Mouse (Mus musculus) A20 (cell line): ENCODE results near the gene Ispd.

Source experiments
- DNase-seq: peaks from one replicate; pipeline ENCODE4 v3.0.0-alpha.2; 2011; ENCODE audit warnings: low read depth, low spot score

Ispd gene

DNA sequence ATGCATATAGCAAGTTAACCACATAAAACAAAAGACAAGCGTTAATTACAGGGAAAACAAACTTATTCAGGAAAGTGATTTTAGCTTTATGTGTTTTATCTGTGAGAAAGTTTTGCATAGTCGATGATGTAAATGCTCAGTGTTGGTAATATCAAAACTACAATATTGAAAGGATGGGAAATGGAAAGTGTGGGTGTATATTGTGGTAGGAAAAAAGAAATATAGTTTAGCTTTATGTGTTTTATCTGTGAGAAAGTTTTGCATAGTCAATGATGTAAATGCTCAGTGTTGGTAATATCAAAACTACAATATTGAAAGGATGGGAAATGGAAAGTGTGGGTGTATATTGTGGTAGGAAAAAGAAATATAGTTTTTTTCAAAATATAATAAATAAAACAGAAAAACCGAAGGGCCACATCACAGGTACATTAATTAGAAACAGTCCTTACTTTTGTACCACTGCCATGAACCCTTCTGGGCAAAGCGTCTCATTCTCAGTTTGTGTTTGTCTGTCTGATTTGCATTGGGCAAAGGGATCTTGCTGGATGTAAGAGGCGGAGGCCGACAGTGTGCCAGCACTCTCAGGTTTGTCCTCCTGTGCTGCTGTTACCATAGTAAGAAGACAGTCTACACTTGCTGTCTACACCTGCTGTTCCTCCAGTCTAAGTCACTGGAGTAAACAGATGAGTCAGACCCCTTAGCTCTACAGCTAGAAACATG is 87.2 kb downstream of the Ispd start:
- no peak for DNase-seq

DNA sequence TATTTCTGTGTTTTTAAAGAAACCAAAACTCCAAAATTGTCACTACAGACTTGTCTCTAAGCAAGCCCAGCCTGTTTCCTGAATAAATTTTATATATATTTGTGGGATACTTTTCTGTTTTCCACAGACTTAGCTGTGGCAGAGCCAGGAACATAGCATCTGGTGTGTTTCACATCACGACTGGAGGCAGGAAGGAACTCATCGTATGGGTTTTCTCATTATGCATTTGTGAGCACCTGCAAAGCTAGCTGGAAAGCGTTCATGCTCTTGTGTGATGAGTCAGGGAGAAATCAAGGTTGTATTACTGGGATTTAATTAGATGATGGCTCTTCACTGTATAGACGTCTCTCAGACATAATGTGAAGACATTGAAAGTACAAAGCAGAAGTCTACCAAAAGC is 90.2 kb downstream of the Ispd start:
- no peak for DNase-seq

DNA sequence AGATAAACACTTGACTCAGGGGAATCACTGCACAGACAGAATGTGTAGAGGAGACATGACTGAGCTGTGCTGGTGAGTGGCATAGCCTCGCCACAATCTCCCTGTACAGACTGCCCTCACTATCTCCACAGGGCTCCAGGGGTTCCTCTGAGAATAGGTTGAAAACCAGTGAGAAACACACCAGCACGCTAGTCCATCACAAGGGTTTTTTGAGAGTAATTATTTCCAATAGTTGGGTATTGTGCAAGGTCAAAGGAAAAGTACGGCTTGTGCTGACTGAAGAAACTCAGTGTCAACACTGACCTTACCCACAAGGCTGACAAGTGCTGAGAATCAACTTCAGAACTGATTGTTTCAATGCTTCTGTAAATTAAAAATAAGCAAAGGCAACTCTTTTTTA is 92.9 kb downstream of the Ispd start:
- no peak for DNase-seq

DNA sequence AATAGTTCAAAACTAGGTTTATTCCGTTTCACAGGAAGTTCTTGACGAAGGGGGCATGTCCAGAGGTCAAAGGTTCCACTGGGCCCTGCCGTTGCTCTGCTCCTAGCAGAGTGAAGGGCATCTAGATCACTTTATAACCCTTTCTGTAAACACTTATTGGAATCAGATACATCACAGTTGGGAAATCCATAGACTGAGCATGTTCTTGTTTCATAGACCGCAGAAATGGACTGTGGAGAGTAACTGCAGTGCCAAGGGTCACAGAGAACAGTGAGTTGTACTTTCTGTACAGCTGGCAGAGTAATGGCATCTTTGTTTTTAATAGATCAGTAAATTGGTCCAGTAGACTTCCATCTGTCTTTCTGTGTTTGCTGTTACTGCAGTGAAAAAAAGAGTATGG is 94.0 kb downstream of the Ispd start:
- DNase-seq: no peak

DNA sequence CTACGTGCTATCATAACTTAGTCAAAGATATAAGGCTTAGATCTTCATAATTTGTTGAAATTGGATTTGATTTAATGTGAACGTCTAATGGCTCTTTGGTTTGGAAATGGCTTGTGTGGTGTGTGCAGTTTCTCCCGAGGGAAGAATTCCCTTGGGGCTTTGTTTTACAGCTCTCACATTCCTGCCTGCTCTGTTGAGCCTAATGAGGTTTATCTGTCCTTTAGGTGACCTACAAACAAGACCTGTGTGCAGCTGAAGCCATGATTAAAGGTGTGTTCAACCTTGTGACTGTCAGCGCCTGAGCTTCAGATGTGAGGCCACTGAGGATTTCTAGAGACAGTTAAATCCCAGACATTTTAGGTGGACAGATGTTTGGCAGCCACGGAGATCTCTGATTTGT is 95.2 kb downstream of the Ispd start:
- DNase-seq: no peak

DNA sequence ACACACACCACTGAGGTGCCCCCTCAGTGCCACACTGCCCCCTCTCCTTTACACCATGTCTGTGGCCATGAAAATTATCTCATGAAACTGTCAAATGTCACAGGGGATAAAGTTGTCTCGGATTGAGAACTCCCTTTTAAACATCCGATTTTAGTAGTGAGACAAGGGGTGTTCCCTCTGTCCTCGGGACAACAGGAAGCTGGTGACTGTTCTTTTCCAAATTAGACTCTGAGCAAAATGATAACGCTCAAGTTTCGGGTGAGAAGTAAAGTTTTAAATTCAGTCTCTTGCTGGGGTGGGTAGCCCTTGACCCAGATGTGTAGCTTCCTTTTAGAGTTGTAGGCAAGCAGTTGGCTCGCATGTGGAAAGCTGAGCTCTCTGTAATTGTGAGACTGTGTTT is 96.3 kb downstream of the Ispd start:
- no peak for DNase-seq

DNA sequence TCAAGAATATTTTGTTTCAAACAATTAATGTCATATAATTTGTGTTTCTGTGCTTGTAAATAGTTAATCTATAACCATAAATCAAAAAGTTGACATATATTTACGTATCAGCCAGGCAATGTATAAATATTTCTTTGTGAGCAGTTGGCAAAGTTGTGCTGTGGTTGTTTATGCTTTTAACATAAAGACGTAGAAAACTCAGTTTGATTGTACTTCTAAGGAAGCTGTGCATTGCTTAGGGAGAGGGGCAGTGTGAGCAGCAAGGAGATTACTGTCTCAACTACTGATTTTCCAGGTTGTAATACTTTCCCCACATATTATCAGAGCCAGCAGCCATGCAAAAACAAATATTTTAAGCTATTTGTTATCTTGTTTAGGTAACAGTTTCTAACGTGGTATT is 96.7 kb downstream of the Ispd start:
- DNase-seq: no peak

DNA sequence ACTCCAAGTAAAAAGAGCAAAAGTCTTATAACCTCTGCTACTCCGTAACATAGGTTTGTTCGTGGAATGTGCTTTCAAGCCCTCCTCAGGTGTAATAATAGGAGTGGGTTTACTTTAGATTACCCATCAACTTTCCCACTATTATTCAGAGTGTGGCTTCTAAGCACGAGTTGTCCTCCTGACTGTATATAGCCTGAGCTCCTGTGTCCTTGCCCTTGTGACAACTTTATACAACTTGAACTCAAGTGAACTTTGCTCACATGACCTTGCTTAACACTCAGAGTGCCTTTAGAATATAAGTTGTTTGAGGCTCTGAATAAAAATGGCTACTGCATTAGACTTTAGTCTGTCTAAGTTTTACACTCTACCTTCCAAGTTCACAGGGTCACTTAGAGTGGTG is 100.5 kb downstream of the Ispd start:
- no peak for DNase-seq

DNA sequence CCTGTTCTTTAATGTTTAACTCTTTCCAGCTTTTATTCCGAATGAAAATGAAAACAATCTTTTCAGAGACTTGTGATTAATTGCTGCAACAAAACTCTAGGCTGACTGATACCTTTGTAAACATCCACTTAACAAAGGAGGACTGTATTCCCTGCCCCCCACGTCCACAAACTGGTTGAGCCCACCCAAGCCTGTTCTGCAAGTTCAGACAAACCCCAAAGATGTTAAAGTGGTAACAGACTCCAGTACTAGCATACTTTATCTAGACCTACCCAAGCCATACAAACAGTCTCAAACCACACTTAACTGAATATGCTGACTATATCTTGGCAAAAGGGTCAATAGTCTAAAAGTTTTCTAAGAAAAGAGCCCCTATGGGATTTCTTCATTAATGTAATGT is 102.1 kb downstream of the Ispd start:
- no peak for DNase-seq

DNA sequence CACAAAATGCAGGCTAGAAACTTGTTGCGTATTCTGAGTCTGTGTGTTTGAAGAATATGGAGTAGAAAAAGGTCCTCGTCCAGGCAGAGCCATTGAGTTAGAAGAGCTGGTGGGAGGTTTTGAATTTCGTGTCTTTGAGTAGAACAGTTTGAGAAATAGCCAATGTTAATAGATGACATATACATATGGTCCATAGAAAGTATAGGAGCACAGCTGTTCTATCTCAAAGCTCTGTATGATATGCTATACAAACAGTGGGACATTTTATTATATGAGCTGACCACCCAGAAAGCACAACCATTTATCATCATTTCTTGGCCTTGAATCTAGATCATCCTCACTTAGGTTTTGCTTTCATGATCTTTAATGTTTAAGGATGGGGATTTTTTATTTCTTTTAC is 116.3 kb downstream of the Ispd start:
- DNase-seq: no peak

DNA sequence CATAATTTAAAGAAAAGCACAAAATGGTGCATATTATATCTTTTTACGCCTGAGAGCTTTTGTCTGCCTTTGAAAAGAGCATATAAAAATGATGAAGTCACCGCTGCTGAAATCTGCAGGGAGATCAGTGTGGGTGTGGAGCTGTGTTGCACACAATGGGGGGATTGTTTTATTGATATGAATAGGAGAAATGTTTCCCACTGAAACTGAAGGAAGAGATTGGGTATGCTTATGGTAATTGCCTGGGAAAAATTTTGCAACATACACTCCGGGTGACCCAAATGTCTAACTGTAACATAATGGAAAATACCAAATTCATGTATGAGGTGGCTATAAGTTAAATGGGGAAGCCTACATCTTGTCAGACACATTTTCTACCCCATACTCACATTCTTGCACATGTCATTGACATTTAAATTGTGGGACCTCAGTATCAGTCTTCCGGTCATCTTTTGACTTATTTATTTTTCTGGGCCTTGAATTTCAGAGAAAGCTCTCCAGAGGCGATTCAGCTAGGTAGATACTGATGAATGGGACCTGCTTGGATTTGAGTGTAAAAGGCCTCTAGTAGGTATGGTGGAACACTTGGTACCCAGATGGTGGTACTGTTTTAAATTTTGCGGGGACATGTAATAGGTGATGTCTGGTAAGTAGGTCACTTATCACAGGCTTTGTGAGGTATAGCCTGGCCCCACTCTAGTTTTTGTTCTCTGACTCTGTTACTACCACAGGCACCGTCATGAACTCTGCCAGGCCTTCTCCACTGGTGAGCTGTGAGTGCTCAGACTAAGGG is 126.1 kb downstream of the Ispd start:
- DNase-seq: no peak

DNA sequence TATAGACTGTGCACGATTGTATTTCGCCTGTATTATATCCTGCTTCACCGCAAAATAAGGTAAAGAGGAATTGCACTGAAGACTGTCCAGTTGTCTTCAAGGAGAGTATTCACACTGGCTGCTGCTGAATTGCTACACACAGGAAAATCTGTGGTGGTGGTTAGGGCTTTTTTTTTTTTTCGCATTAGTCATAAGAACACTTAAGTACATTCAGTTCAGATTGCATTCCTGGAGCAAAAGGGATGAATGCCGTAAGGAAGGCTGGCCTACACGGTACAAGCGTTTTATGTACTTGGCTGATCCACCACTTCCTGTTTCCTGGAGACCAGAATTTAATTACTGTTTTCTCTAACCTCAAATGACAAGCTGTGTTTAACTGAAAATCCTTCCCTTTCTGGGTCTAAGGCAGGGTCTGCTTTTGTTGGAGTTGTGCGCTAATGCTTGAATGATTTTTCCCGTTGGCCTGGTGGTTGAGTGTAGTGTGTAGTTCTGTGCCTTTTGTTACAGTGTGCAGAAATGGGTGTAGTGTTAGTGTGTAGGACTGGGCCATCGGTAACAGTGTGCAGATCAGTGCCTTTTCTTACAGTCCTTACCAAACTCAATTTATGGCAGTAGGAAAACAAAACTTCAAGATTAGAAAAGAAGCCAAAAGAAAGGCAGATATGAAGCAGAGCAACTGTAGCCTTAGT is 128.8 kb downstream of the Ispd start:
- no peak for DNase-seq

DNA sequence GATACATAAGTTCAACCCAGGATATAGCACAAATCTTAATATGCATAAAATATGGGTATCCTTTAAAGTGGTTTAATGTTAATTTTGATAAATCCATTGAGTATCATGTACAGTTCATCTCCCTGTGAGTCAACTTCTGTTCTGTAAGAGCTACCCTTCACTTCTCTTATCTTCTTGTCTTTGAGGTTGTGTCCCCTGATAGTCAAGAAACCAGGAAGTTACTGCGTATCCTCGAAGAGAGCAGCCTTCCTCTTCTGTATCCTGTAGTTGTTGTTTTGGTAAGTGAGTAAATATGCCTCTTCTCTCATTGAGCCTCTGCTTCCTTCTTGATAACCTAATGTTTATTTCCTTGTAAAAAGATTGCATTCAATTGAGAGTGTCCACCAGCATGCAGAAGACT is 140.5 kb downstream of the Ispd start:
- no peak for DNase-seq

DNA sequence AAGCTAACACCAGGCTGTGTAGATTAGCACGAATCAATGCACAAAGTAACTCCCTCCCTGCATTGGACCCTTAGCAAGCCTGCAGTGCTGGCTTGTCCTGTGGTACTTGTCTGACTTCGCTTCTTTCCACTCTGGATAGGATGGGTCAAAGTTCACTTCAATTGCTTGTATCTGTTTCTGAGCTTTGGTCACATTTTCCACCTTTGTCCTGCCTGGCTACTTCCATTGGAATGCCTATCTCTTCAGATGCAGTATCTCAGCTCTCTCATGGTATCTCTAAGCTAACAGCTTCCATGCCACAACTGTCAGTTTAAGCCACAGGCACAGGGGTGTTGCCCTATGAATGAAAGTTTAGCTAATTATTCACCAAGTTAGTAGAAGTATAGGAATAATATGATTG is 142.3 kb downstream of the Ispd start:
- no peak for DNase-seq

DNA sequence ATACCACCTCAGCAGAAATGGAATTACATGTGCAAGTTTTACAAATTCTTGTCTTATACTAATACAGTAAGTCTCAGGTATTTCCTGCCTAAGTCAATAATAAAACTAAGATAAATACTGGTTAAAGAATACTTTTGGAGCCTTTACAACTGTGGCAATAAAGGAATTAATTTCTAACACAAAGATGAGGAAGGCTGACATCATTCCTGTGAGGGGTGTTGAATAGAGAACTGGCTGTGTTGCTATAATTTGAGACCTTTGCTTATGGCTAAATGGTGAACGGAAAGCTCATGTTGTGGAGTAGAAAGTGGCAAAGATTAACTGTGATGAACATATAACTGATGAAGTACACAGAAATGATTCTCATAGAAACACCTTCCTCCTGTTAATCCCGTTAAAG is 149.7 kb downstream of the Ispd start:
- DNase-seq: no peak

DNA sequence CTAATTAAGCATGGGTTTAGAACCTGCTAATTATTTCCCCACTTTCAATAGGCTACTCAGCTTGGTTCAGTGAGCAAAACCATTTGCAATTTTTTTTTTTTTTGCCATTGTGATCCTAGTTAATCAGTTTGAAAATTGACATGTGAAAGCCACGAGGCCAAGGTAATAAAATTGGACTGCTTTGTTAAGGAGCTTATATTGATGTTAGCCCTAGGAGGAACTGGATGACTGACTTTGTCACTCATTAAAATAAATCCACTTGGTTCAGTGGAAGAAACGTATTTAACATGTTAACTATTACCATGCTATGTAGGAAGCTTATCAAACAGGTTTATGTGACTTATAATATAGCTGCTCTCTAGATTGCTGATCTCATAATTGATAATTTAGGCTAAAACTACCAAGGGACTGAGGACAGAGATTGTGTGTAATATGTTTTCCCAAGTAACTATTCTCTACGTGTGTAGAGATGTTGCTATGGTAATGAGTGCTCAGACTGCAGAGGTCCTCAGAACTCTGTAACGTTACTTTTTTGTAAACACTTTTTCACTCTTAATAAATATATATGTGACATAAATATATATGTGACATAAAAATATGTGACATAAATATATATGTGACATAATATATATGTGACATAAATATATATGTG is 150.3 kb downstream of the Ispd start:
- DNase-seq: no peak

DNA sequence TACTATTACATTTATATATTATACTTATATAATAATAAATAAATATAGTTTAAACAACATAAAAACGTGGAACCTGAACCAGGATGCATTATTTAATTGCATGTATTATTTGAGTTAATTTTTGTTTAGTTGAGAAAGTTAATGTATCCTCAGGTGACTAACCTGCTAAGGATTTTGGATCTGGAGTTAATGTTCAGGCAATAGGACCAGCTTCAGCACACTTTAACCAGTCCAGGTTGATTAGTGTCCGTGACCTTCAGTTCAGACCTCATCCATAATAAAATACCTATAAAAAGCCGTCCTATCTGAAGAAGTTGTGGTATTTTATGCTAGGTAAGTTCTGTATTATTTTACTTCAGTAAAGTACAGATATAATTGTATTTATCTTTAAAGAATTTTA is 151.3 kb downstream of the Ispd start:
- no peak for DNase-seq

DNA sequence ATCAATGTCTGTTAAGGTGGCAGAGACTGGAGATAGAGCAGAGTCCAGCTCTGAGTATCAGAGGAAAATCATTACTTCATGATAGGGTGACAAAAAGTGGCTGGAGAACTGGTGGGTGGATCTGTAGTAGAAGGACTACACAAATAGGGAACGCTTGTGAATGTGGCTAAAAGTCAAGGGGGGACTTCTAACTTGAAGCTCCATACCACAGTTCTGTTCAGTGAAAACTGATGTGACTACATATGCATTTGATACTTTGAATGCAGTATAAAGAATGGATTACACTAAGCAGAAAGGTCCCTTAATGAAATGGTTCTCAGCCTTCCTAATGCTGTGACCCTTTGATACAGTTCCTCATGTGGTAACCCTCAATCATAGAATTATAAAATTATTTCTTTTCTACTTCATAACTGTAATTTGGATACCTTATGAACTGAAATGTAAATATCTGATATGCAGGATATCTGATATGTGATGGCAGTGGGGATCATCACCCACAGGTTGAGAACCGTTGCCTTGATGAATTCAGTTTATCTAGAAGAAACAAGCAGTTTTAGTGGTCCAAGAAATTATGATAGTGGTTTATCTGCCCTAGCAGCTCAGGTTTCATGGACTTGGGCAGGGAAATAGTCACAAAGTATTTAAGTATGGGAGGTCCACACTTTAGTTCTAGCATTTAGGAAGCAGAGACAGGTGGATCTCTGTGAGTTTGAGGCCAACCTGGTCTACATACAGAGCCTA is 152.1 kb downstream of the Ispd start:
- DNase-seq: no peak

DNA sequence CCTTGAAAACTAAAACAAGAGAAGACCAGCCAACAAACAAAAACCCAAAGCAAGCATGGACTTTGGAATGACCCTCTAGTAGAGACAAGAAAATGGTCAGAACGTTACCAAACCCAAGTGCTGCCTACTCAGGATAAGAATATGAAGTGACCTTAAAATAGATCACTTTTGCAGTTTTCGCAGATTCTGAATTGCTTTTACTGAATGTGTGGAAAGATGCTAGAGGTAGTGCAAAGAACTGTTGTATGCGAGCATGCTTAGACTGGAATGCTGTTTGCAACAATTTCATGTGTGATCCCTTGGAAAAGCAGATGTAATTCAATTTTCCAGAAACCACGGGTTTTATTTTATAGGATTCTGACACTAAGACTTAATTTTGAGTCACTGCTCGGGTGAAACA is 153.3 kb downstream of the Ispd start:
- DNase-seq: no peak

DNA sequence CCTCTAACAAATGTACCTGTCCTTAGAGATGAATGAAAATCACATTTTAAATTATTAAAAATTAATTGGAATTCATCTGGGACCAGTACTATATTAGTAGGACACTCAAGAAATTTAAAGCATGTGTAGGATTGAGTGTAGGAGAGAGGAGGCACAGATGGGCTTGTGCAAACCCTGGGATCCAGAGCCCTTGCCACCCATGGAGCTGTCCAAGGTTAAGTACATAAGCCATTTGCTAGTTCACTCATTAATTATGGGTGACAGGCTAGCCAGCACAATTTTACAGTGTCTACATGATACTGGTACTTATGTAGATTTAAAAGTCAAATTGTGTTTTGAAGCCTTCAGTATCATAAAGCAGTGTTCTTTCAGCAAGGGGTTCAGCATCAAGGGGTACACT is 164.1 kb downstream of the Ispd start:
- no peak for DNase-seq

DNA sequence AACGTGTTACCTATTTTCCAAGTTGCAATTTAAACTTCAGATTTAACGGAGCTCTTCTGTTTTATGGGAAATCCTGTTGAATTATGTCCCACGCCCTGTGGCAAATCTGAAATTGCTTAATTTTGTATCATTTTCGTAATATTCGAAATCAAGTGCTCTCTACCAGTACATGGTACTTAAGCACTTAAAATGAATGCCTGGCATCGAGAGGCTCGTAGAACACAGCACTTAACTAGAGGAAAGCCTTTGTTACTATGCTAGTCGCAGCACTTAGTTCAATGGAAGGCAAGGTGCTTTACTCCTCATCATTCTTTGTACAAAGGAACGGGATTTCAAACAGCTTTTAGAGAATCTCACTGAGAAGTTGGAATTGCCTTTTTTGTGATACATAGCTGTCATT is 168.2 kb downstream of the Ispd start:
- no peak for DNase-seq

DNA sequence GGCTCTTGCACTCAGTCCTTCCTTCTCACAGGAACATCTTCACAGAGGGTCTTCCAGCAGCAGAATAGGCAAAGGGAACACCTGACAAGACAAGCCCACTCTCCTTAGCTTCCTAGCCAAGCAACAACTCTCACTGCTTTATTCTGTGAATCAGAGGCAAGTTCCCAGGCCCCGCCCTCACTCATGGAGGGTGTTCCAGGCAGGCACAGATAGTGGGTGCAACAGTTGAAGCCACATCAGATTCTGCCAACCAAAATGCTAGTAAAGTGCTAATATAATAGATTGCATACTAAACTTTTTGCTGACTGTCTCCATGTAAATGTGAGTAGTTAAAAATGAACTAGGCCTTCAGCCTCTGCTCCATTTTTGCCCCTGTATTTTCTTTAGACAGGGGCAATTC is 173.4 kb downstream of the Ispd start:
- no peak for DNase-seq
